Mouse (Mus musculus): ENCODE results near the gene Ralgapa2.

- TF ChIP-seq CTCF (IDR thresholded peaks at IDR 0.05; ENCODE audit: extremely low read depth, insufficient read depth, insufficient read length, insufficient replicate concordance) (no peak), POLR2A (IDR thresholded peaks at IDR 0.05; ENCODE audit: low read depth, low read length) (no peak)
These were observed 151.1 kb downstream of the Ralgapa2 start for GRCm38 (mm10) chr2:146361076-146361475.
